Mouse (Mus musculus): ENCODE data around the gene Naalad2. TPM values are rescaled to one million over a fixed set of nuclear protein-coding genes. Genes with fewer than 3 reads are reported as not detected.

Naalad2 gene
- total RNA-seq, 2 experiments from 2014 or later, result 15.9 to 16.4 TPM

Other genes starting within 250 kb of the Naalad2 start
- 10 to 100 TPM; 39.5 to 44.8 TPM for gene Chordc1, start 110.9 kb downstream of the Naalad2 start, total RNA-seq (2021)
- gene Ubtfl1, start 1.4 kb upstream of the Naalad2 start, total RNA-seq (2021), result not detected
- not detected for gene Mbd3l2, start 27.7 kb upstream of the Naalad2 start, total RNA-seq (2021)
- 1 to 10 TPM; 1.9 to 2.3 TPM for gene Zfp558, start 75.3 kb upstream of the Naalad2 start, total RNA-seq (2021)
- gene Mbd3l1, start 75.4 kb upstream of the Naalad2 start, total RNA-seq (2021), result not detected